Mouse (Mus musculus): ENCODE data around the gene Fgfr2. TPM values are rescaled to one million over a fixed set of nuclear protein-coding genes. Genes with fewer than 3 reads are reported as not detected.

Gene Fgfr2
- polyA plus RNA-seq, 1 experiment from 2014 or later = 104 TPM

DNA sequence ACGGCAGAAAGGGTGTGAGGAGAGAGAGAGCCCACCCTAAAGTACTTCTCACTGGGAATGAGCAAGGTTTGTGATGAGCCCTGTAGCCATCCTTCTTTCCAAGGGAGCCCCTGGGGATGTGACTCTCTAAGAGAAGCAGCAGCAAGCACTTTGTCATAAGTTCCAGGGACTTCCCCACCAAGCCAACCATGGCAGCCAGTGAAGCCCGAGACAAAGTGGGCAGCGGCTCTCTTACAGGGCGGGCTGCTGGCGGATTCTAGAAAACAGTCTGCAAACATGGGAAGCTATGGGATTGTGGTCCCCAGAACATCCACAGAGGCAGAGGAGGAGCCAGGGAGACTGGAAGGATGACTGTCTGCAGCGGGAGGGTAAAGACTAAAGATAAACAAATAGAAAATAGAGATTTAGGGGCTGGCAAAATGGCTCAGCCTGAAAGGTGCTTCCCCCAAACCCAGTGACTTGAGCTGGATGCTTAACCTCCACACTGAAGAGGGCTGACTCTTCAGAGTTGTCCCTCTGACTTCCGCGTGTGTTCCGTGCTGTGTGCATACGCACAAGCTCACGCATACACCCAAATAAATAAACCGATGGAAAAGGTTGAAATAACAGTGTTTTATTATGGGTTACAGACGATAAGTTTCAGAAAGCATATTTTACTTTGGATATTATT is 2427.3 kb downstream of the Fgfr2 start:
- Histone ChIP-seq H3K4me3 (replicated peaks) (no peak overlapping the region), H3K4me1 (peaks cover 33% of the 10 kb centered on the region), H3K27ac (no peak overlapping the region), H3K36me3 (0 out of 2 replicates have a peak, but pooled peaks cover 4% of the 10 kb centered on the region), H3K9ac (no peak overlapping the region), H3K27me3 (replicated peaks) (no peaks in the 10 kb centered on the region), H3K4me2 (no peak overlapping the region), H3K9me3 (no peaks in the 10 kb centered on the region)
- no peak for ATAC-seq (ENCODE audit: insufficient read depth, low FRiP score, low read depth)
- 61% methylated on average over 13 of the region's 13 CpGs for WGBS

DNA sequence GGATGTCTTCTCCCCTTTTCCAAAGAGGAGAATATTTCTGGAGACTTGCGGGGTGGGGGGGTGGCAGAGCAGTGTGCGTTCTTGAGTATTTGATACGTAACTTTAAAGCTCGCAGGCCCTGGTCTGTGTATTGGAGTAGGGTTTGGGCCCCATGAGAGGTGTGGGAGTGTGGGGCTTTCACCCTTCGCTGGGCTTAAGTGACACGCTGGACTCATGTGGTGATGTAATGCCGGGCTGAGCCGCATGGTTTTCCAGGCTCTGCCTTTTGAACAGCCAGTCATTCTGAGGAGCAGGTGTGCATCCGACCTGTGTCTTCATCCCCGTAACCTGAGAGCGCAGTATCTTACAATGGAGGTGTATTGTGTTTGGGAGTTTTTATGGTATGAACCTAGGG is 2429.4 kb downstream of the Fgfr2 start:
- Histone ChIP-seq H3K27me3 (replicated peaks) (no peaks in the 10 kb centered on the region), H3K4me3 (replicated peaks) (peak overlapping the region; percentile 56), H3K9me3 (no peaks in the 10 kb centered on the region), H3K27ac (0 out of 2 replicates have a peak overlapping the region, but pooled peaks have one; percentile 93), H3K4me1 (peaks cover 33% of the 10 kb centered on the region), H3K36me3 (no peaks in the 10 kb centered on the region), H3K4me2 (peak overlapping the region; percentile 85), H3K9ac (no peak overlapping the region)
- no peak for ATAC-seq (ENCODE audit: insufficient read depth, low FRiP score, low read depth)
- 32% methylated on average over 11 of the region's 11 CpGs for WGBS

DNA sequence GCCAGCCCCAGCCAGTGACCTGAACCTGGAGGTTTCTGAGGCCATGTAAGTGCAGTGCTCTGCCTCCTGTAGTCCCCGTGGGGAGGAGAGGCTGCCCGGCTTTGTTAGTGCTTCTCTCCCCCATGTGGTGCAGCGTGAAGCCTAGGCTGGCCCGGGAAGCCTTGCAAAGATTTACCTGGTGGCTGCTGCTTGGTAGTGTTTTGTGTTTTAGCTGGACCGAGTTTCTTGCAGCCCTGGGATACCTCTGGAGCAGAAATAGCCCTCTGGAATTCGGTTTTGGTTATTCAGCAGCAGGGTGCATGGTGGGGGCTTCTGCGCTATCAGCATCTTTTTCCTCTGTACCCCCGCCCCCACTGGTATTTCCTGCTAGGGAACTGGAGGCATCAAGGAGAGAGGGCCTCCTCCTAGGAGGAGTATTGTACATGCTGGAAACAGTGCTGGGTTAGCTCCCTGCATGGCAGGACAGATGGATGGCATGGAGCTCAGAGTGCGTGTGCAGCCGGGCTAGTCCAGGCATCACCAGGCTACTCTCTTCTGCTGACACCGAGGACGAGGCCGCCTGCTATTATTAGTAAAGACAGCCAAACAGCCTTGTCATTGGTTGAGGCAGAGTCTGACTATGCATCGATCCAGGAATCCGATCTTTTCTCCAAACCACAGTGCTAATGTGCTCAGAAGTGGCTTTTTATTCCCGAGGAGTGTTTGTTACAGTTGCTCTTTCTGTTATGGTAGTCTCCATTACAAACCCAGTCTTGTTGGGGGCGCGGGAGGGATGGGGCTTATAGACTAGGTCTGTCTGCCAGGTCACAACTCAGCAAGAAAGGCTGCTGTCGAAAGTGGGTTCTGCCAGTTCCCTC is 2430.0 kb downstream of the Fgfr2 start:
- H3K4me3 ChIP-seq (replicated peaks) = peak overlapping the region; percentile 56
- H3K4me1 ChIP-seq = peaks cover 33% of the 10 kb centered on the region
- H3K36me3 ChIP-seq = no peaks in the 10 kb centered on the region
- H3K9ac ChIP-seq = peak overlapping the region; percentile 57
- H3K4me2 ChIP-seq = peak overlapping the region; percentile 85
- WGBS = 8% methylated on average over 19 of the region's 19 CpGs
- ATAC-seq (ENCODE audit: insufficient read depth, low FRiP score, low read depth) = peak; percentile 54
- no peaks in the 10 kb centered on the region for H3K27me3 ChIP-seq (replicated peaks)
- no peaks in the 10 kb centered on the region for H3K9me3 ChIP-seq
- H3K27ac ChIP-seq = peak overlapping the region; percentile 93

DNA sequence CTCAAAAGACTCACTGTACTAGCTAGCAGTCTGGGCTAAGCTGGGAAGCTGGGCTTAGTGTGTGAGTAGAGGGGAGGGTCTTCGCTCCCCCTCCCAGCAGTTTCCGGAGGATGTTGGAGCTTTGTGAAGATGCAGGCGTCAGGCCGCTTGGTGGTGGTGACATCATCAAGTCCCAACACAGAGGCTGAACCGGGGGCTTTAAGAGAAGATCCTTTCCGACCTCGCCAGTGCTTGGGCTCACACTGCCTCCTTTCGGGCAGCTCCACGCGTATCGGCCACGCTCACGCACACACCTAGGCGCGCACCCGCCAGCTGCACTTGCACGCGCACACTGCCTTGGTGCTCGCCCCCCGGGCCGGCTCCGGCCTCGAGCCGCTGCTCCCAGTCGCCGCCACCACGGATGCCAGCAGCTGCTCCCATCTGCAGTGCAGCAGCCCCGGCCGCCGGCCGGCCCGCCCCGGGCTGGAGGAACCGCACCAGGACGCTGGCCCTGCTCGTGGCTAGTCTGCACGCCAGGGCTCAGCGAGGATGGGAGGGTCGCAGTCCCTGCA is 2430.7 kb downstream of the Fgfr2 start:
- peak; percentile 75 for ATAC-seq (ENCODE audit: insufficient read depth, low FRiP score, low read depth)
- H3K4me1 ChIP-seq = peaks cover 33% of the 10 kb centered on the region
- WGBS = under 1% methylated on average over 39 of the region's 39 CpGs

DNA sequence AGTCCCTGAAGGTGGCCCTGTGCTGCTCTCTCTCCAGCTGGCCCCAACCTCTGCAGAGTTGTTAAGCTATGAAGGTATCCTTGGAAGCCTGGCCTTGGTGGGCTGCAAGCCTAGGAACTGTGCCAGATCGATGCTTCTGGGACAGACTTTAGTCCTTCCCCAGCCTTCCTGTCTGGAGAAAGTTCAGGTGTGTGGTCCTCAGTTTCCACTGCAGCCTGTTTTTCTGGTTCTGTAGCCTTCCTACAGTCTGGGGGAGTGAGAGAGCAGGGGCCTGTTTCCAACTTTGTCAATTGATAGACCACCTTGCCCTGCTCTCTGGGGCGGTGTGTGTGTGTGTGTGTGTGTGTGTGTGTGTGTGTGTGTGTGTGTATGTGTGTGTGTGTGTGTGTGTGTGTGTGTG is 2431.2 kb downstream of the Fgfr2 start:
- no peaks in the 10 kb centered on the region for H3K36me3 ChIP-seq
- H3K27me3 ChIP-seq (replicated peaks) = no peaks in the 10 kb centered on the region
- peak overlapping the region; percentile 56 for H3K4me3 ChIP-seq (replicated peaks)
- ATAC-seq (ENCODE audit: insufficient read depth, low FRiP score, low read depth) = no peak
- WGBS = 20% methylated on average over 2 of the region's 2 CpGs
- H3K4me2 ChIP-seq = peak overlapping the region; percentile 85; the same call in 1 of the 2 replicates
- H3K9ac ChIP-seq = no peak overlapping the region
- H3K9me3 ChIP-seq = no peaks in the 10 kb centered on the region
- peaks cover 33% of the 10 kb centered on the region for H3K4me1 ChIP-seq
- peak overlapping the region; percentile 93 for H3K27ac ChIP-seq

More for the DNA sequence above, 2430.7 kb downstream of the Fgfr2 start:
- peak overlapping the region; percentile 56 for H3K4me3 ChIP-seq (replicated peaks)
- peak overlapping the region; percentile 93 for H3K27ac ChIP-seq
- H3K4me2 ChIP-seq = peak overlapping the region; percentile 85
- peak overlapping the region; percentile 57 for H3K9ac ChIP-seq
- no peaks in the 10 kb centered on the region for H3K9me3 ChIP-seq
- no peaks in the 10 kb centered on the region for H3K36me3 ChIP-seq
- no peaks in the 10 kb centered on the region for H3K27me3 ChIP-seq (replicated peaks)

DNA sequence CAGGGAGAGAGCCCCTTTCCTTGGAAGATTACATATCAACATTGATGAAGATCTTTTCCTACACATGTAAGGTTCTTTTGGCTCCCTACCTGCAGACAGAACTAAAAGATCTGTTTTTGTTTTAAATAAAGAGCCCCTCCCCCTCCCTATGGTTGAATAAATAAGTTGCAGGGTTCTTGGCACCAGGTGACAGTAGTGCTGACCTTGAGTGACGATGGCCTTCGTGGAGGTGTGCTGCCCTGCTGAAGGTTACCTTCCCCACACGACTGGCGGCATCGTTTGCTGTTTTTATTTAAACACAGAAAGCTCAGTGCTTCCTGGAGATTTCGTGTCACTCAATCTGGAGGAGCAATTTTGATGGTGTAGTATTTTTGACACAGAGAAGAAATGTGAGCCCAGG is 2432.3 kb downstream of the Fgfr2 start:
- Histone ChIP-seq H3K4me3 (replicated peaks) (no peak overlapping the region), H3K4me1 (peaks cover 28% of the 10 kb centered on the region), H3K27ac (no peak overlapping the region; the same call in 1 of the 2 replicates), H3K27me3 (replicated peaks) (no peaks in the 10 kb centered on the region), H3K9ac (no peak overlapping the region), H3K36me3 (no peaks in the 10 kb centered on the region), H3K4me2 (no peak overlapping the region), H3K9me3 (no peaks in the 10 kb centered on the region)
- whole genome bisulfite sequencing = 67% methylated on average over 6 of the region's 6 CpGs
- no peak for ATAC-seq (ENCODE audit: insufficient read depth, low FRiP score, low read depth)

DNA sequence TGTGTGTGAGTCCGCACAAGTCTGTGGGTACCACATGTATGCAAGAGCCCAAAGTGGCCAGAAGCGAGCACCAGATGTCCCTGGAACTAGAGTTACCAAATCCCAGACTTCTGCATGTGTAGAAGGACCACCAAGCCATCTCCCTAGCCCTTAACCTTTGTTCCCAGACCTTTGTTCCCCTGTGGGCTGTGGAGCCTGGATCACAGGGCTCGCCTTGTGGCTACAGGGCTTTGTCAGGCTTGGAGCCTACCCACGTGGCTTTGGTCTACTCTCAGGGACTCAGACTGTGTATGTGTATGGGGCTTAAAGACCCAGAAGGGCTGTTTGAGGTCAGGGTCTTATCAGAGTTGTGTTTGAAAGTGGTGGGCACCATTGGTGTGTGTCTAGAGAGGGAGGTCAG is 2434.5 kb downstream of the Fgfr2 start:
- no peak overlapping the region for H3K4me3 ChIP-seq (replicated peaks)
- no peak overlapping the region for H3K27ac ChIP-seq
- H3K4me2 ChIP-seq = no peak overlapping the region
- H3K27me3 ChIP-seq (replicated peaks) = no peaks in the 10 kb centered on the region
- 80% methylated on average over 4 of the region's 4 CpGs for WGBS
- H3K9ac ChIP-seq = no peak overlapping the region
- H3K4me1 ChIP-seq = peaks cover 14% of the 10 kb centered on the region
- H3K36me3 ChIP-seq = no peaks in the 10 kb centered on the region
- no peak for ATAC-seq (ENCODE audit: insufficient read depth, low FRiP score, low read depth)
- no peaks in the 10 kb centered on the region for H3K9me3 ChIP-seq

DNA sequence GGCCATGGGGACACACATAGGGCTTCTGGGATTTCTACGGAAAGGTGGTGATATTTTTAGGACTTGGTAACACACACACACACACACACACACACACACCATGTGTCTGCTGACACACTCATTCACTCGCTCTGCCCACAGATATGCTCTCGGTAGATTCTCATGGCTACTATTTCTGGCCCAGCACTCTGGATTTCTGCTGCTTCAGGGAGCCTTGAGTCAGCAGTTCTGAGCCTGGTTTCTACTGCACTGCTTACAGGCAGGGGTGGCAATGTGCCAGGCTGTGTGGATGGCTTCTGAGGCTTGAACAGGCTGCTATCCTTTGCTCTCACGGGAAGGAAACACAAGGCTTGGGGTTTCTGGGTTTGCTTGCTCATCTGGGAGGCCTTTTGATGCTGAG is 2441.4 kb downstream of the Fgfr2 start:
- Histone ChIP-seq H3K4me3 (replicated peaks) (no peak overlapping the region), H3K9me3 (no peaks in the 10 kb centered on the region), H3K9ac (no peak overlapping the region), H3K4me1 (no peaks in the 10 kb centered on the region), H3K36me3 (no peaks in the 10 kb centered on the region), H3K4me2 (no peak overlapping the region), H3K27me3 (replicated peaks) (no peaks in the 10 kb centered on the region), H3K27ac (no peak overlapping the region)
- no peak for ATAC-seq (ENCODE audit: insufficient read depth, low FRiP score, low read depth)
- 63% methylated on average over 4 of the region's 4 CpGs for WGBS

DNA sequence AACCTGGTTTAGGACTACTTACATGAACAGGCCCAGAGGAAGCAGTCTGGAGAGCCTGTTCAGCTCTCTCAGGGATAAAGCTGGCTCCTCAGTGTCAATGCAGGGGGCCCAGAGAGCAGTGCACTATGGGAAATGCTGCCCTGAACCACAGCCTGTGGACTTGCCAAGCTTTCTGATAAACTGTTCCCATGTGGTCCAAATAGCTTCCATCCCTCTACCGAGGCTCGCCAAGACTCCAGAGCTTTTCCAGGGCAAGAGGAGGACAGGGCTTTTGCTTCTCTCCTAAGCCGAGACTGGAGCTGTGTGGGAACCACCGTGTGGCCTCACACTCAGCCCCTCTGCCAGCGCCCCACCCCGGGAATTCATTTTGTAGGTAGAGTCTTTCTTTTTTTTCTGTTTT is 2444.7 kb downstream of the Fgfr2 start:
- no peak for ATAC-seq (ENCODE audit: insufficient read depth, low FRiP score, low read depth)
- no peak overlapping the region for H3K4me2 ChIP-seq
- H3K36me3 ChIP-seq = no peaks in the 10 kb centered on the region
- no peak overlapping the region for H3K27ac ChIP-seq
- no peak overlapping the region for H3K9ac ChIP-seq
- no peak overlapping the region for H3K4me3 ChIP-seq (replicated peaks)
- H3K4me1 ChIP-seq = no peaks in the 10 kb centered on the region
- no peaks in the 10 kb centered on the region for H3K9me3 ChIP-seq
- H3K27me3 ChIP-seq (replicated peaks) = no peaks in the 10 kb centered on the region
- 84% methylated on average over 6 of the region's 6 CpGs for WGBS

DNA sequence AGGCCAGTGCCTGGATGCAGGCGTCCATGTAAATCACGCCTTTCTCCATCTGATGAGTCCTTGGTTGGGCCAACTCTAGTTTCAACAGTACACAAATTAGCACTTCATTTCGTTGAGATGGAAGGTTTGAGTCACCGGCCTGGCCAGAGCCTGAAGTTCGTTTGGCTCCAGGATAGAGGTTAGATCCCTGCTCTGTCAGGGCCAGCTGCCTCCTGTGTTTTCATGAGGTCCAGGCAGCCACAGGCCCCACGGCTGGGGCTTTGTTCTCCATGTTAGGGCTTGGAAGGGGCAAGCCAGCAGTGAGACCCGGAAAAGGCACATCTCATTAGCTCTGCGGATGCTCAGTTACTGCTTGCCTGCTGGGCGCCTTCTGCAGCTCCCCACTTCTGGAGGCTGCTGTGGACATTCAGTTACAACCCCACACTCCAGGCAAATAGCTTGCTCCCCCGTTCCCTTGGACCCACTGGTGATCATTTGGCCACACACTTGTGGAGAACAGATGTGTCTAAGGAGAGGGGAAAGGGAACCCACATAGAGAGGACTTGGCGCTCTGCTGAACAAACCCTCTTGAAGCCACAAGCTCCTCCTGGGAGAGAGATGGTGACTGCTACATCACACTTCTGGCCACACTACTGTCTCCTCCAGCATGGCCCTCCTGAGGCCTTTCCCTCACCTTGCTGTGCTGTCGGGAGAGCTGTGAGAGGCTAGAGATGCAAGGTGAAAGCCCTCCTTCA is 2445.4 kb downstream of the Fgfr2 start:
- H3K27me3 ChIP-seq (replicated peaks) = no peaks in the 10 kb centered on the region
- no peak overlapping the region for H3K27ac ChIP-seq
- no peaks in the 10 kb centered on the region for H3K4me1 ChIP-seq
- H3K36me3 ChIP-seq = no peaks in the 10 kb centered on the region
- no peak overlapping the region for H3K4me3 ChIP-seq (replicated peaks)
- ATAC-seq (ENCODE audit: insufficient read depth, low FRiP score, low read depth) = no peak
- H3K9ac ChIP-seq = no peak overlapping the region
- 83% methylated on average over 12 of the region's 12 CpGs for WGBS
- H3K4me2 ChIP-seq = no peak overlapping the region
- H3K9me3 ChIP-seq = no peaks in the 10 kb centered on the region

DNA sequence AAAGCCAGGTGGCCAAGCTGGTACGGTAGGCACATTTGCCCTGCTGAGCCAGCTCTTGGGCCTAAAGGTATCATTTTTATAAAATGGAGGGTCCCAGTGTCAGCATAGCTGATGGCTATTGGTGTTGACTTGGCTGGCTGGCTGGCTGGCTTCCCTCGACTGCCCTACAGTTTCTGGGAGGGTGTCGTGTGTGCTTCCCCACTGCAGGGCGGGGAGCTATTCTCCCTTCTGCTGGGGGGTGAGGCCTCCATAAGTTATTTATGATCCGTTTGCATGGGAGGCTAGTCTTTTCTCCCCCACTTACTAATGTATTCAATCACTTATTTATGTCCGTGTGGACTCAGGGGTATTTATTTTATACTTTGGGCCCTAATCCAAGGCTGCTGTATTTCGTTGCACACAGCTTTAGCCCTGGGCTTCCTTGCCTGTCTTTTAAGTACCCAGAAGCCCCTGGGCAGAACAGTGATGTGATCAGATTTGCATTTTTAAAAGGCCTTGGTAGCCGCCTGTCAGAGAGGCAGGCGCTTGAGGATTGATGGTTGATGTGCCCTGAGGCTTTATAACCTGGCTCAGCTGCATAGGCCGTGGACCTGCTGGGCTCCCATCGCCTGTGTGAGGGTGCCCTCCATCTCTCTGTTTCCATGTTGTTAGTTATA is 2446.1 kb downstream of the Fgfr2 start:
- H3K4me1 ChIP-seq = no peaks in the 10 kb centered on the region
- no peak overlapping the region for H3K4me2 ChIP-seq
- H3K9ac ChIP-seq = no peak overlapping the region
- no peaks in the 10 kb centered on the region for H3K9me3 ChIP-seq
- H3K27ac ChIP-seq = peak overlapping the region; percentile 28; the same call in 1 of the 2 replicates
- no peak for ATAC-seq (ENCODE audit: insufficient read depth, low FRiP score, low read depth)
- 64% methylated on average over 11 of the region's 11 CpGs for WGBS
- no peaks in the 10 kb centered on the region for H3K36me3 ChIP-seq
- H3K27me3 ChIP-seq (replicated peaks) = no peaks in the 10 kb centered on the region
- no peak overlapping the region for H3K4me3 ChIP-seq (replicated peaks)
